18 mouse cellular contexts compared by ENCODE assay signal in genomic region chr17:3149541-3149940, GRCm38 (mm10). TPM values are rescaled to one million over a fixed set of nuclear protein-coding genes. Genes with fewer than 3 reads are reported as not detected.
DNase-seq lines count a peak whose midpoint lies in the region; ATAC-seq and TF ChIP-seq lines count a peak whose summit lies in the region.
"Had no signal": no experiment of that assay in that cellular context is flagged by ENCODE, and none has a peak within 500 bp of the region (broad histone marks: within the 10 kb centered on the region; RNA-seq: fewer than 3 reads in every experiment).

No protein-coding gene starts in this region.

- TF ChIP-seq CTCF in MEL (IDR thresholded peaks at IDR 0.05 in 2 of 3, conservative IDR thresholded peaks at IDR 0.05 in 1 of 3; ENCODE audit: control insufficient read depth in 1 of 3, insufficient read depth in 1 of 3, low read depth in 2 of 3, low read length in 3 of 3, poor library complexity in 1 of 3, severe bottlenecking in 1 of 3): no peak
- TF ChIP-seq CTCF in stomach, postnatal 0 days (IDR thresholded peaks at IDR 0.05; ENCODE audit: low read depth): no peak

- H3K9me3 ChIP-seq in MEL (replicated peaks; ENCODE audit: insufficient read depth, low read length): no peaks in the 10 kb centered on the region
- no peaks in the 10 kb centered on the region for H3K9me3 ChIP-seq in intestine, embryonic 16.5 days (ENCODE audit: control insufficient read depth, low read length)
- H3K9me3 ChIP-seq in kidney, embryonic 16.5 days (ENCODE audit: low read length): no peaks in the 10 kb centered on the region
- H3K9me3 ChIP-seq in liver, embryonic 13.5 days (replicated peaks): no peaks in the 10 kb centered on the region
- H3K9me3 ChIP-seq in stomach, postnatal 0 days (ENCODE audit: control insufficient read depth, low read length): no peaks in the 10 kb centered on the region
- H3K9me3 ChIP-seq: forebrain, embryonic 13.5 days; G1E; hindbrain, embryonic 12.5 days; limb, embryonic 13.5 days; midbrain, embryonic 13.5 days had no signal

- no peak for TF ChIP-seq RAD21 in MEL (IDR thresholded peaks at IDR 0.05; ENCODE audit: low read depth, low read length)

- peaks cover 7% of the 10 kb centered on the region; the same call in 1 of the 2 replicates for H3K79me2 ChIP-seq in MEL (ENCODE audit: control insufficient read depth, insufficient read depth, low read length, poor library complexity)

- no peak overlapping the region for H3K4me3 ChIP-seq in MEL (ENCODE audit: control insufficient read depth in 1 of 2, insufficient read depth in 1 of 2, low read depth in 2 of 2, low read length in 2 of 2)
- no peak overlapping the region for H3K4me3 ChIP-seq in intestine, embryonic 16.5 days (ENCODE audit: low read length)
- no peak overlapping the region for H3K4me3 ChIP-seq in kidney, embryonic 16.5 days (ENCODE audit: low read length)
- H3K4me3 ChIP-seq in liver, embryonic 13.5 days (replicated peaks): no peak overlapping the region
- no peak overlapping the region for H3K4me3 ChIP-seq in stomach, postnatal 0 days (ENCODE audit: low read depth, low read length)
- H3K4me3 ChIP-seq: forebrain, embryonic 13.5 days; hindbrain, embryonic 12.5 days; limb, embryonic 13.5 days; midbrain, embryonic 13.5 days had no signal

- peaks cover 3 to 7% of the 10 kb centered on the region in 2 experiments for H3K4me1 ChIP-seq in MEL (ENCODE audit: control insufficient read depth in 1 of 2, insufficient read depth in 2 of 2, low read length in 2 of 2)
- H3K4me1 ChIP-seq in intestine, embryonic 16.5 days (ENCODE audit: control insufficient read depth, insufficient read depth, low read length): 0 out of 2 replicates have a peak, but pooled peaks cover 2% of the 10 kb centered on the region
- H3K4me1 ChIP-seq in kidney, embryonic 16.5 days (ENCODE audit: insufficient read depth, low read length): 0 out of 2 replicates have a peak, but pooled peaks cover 4% of the 10 kb centered on the region
- peaks cover 13% of the 10 kb centered on the region for H3K4me1 ChIP-seq in liver, embryonic 13.5 days (replicated peaks)
- H3K4me1 ChIP-seq in stomach, postnatal 0 days (replicated peaks; ENCODE audit: control insufficient read depth, insufficient read depth): no peaks in the 10 kb centered on the region
- H3K4me1 ChIP-seq: hindbrain, embryonic 12.5 days; limb, embryonic 13.5 days; midbrain, embryonic 13.5 days had no signal

- no peak for TF ChIP-seq POLR2A in MEL (IDR thresholded peaks at IDR 0.05; ENCODE audit: control insufficient read depth in 1 of 2, insufficient read depth in 1 of 2, low read depth in 1 of 2, low read length in 2 of 2, poor library complexity in 1 of 2)

- H3K4me2 ChIP-seq in intestine, embryonic 16.5 days (ENCODE audit: low read depth, low read length): no peak overlapping the region
- H3K4me2 ChIP-seq in kidney, embryonic 16.5 days (replicated peaks; ENCODE audit: low read depth, low read length): no peak overlapping the region
- no peak overlapping the region for H3K4me2 ChIP-seq in liver, embryonic 13.5 days
- no peak overlapping the region for H3K4me2 ChIP-seq in stomach, postnatal 0 days (replicated peaks; ENCODE audit: low read depth)
- H3K4me2 ChIP-seq: forebrain, embryonic 13.5 days; hindbrain, embryonic 12.5 days; limb, embryonic 13.5 days; midbrain, embryonic 13.5 days had no signal

- ATAC-seq in intestine, embryonic 16.5 days: peak; percentile 90
- ATAC-seq in kidney, embryonic 16.5 days (ENCODE audit: low FRiP score, low TSS enrichment): peak; percentile 84; the same call in 1 of the 2 replicates
- ATAC-seq in liver, embryonic 13.5 days (ENCODE audit: low read depth): peak; percentile 71
- no peak for ATAC-seq in stomach, postnatal 0 days (ENCODE audit: low FRiP score, low TSS enrichment)
- ATAC-seq: forebrain, embryonic 13.5 days; midbrain, embryonic 13.5 days had no signal

- H3K27me3 ChIP-seq in MEL (ENCODE audit: control insufficient read depth in 1 of 2, insufficient read depth in 2 of 2, low read length in 2 of 2): no peaks in the 10 kb centered on the region
- H3K27me3 ChIP-seq in intestine, embryonic 16.5 days (replicated peaks; ENCODE audit: control insufficient read depth, insufficient read depth, low read length): no peaks in the 10 kb centered on the region
- H3K27me3 ChIP-seq in kidney, embryonic 16.5 days (ENCODE audit: insufficient read depth, low read length): no peaks in the 10 kb centered on the region
- H3K27me3 ChIP-seq in liver, embryonic 13.5 days: no peaks in the 10 kb centered on the region
- H3K27me3 ChIP-seq in stomach, postnatal 0 days (ENCODE audit: control insufficient read depth, insufficient read depth, low read length): no peaks in the 10 kb centered on the region
- H3K27me3 ChIP-seq: forebrain, embryonic 13.5 days; hindbrain, embryonic 12.5 days; limb, embryonic 13.5 days; midbrain, embryonic 13.5 days had no signal

- WGBS in intestine, embryonic 16.5 days: 55% methylated on average over 1 of the region's 1 CpGs
- WGBS in kidney, embryonic 16.5 days: 61% methylated on average over 1 of the region's 1 CpGs
- WGBS in liver, embryonic 13.5 days (ENCODE audit: insufficient replicate concordance): 11% methylated on average over 1 of the region's 1 CpGs
- whole genome bisulfite sequencing in stomach, postnatal 0 days: 50% methylated on average over 1 of the region's 1 CpGs

- H3K9ac ChIP-seq in MEL (ENCODE audit: control insufficient read depth, low read depth, low read length, poor library complexity, severe bottlenecking): no peak overlapping the region
- H3K9ac ChIP-seq in intestine, embryonic 16.5 days (ENCODE audit: low read depth, low read length): no peak overlapping the region
- no peak overlapping the region for H3K9ac ChIP-seq in kidney, embryonic 16.5 days (replicated peaks; ENCODE audit: low read length)
- H3K9ac ChIP-seq in liver, embryonic 13.5 days: no peak overlapping the region
- no peak overlapping the region for H3K9ac ChIP-seq in stomach, postnatal 0 days (ENCODE audit: low read length)
- H3K9ac ChIP-seq: forebrain, embryonic 13.5 days; hindbrain, embryonic 12.5 days; limb, embryonic 13.5 days; midbrain, embryonic 13.5 days had no signal

- DNase-seq in MEL (ENCODE audit: low read depth, low spot score): peak; percentile 62
- no peak for DNase-seq in liver, embryonic 13.5 days
- no peak for DNase-seq in stomach, postnatal 0 days (ENCODE audit: low spot score)
- DNase-seq in ovary, postnatal 10 days (ENCODE audit: low spot score): no peak
- DNase-seq in adrenal gland, postnatal 36 days: no peak
- no peak for DNase-seq in testis, postnatal 14 days (ENCODE audit: low spot score)
- DNase-seq: adrenal gland, postnatal 25 days; cerebellum, adult 9-11 months; lung, postnatal 14 days; right cerebral cortex, adult 18-20 months; spleen, adult 18-20 months had no signal

- peak; percentile 39 to 52; a peak in 3 of 4 replicates for TF ChIP-seq EP300 in MEL (IDR thresholded peaks at IDR 0.05; ENCODE audit: low read depth in 1 of 2, low read length in 2 of 2)
- TF ChIP-seq EP300 in stomach, postnatal 0 days (optimal IDR thresholded peaks at IDR 0.05): no peak

- H3K27ac ChIP-seq in MEL (ENCODE audit: control insufficient read depth, low read depth, low read length): no peak overlapping the region
- no peak overlapping the region for H3K27ac ChIP-seq in intestine, embryonic 16.5 days (ENCODE audit: low read length)
- no peak overlapping the region for H3K27ac ChIP-seq in kidney, embryonic 16.5 days (ENCODE audit: low read length)
- no peak overlapping the region for H3K27ac ChIP-seq in liver, embryonic 13.5 days
- H3K27ac ChIP-seq in stomach, postnatal 0 days (replicated peaks): no peak overlapping the region
- H3K27ac ChIP-seq: forebrain, embryonic 13.5 days; hindbrain, embryonic 12.5 days; limb, embryonic 13.5 days; midbrain, embryonic 13.5 days had no signal

- H3K36me3 ChIP-seq in MEL (ENCODE audit: control insufficient read depth in 1 of 2, insufficient read depth in 2 of 2, low read length in 2 of 2): peaks cover 16 to 30% of the 10 kb centered on the region in 2 experiments
- H3K36me3 ChIP-seq in intestine, embryonic 16.5 days (ENCODE audit: control insufficient read depth, insufficient read depth, low read length): peaks cover 3% of the 10 kb centered on the region; the same call in 1 of the 2 replicates
- 0 out of 2 replicates have a peak, but pooled peaks cover 9% of the 10 kb centered on the region for H3K36me3 ChIP-seq in kidney, embryonic 16.5 days (ENCODE audit: insufficient read depth, low read length)
- H3K36me3 ChIP-seq in liver, embryonic 13.5 days: peaks cover 34% of the 10 kb centered on the region
- H3K36me3 ChIP-seq in stomach, postnatal 0 days (ENCODE audit: control insufficient read depth, insufficient read depth, low read length): no peaks in the 10 kb centered on the region

TF ChIP-seq in MEL, 35 proteins besides CTCF, POLR2A, EP300 and RAD21 (continues in another document):
- TF ChIP-seq TAL1 (IDR thresholded peaks at IDR 0.05; ENCODE audit: low read length) (peak; percentile 56), TCF12 (IDR thresholded peaks at IDR 0.05; ENCODE audit: low read depth, low read length) (0 out of 2 replicates have a peak, but pooled peaks have one; percentile 18), GATA1 (IDR thresholded peaks at IDR 0.05; ENCODE audit: low read depth, low read length) (peak; percentile 44; the same call in 1 of the 2 replicates), CHD2 (IDR thresholded peaks at IDR 0.05; ENCODE audit: low read length) (no peak), MEF2A (IDR thresholded peaks at IDR 0.05; ENCODE audit: extremely low read depth, insufficient replicate concordance, low read depth, low read length, poor library complexity, severe bottlenecking) (no peak), NRF1 (IDR thresholded peaks at IDR 0.05; ENCODE audit: insufficient read depth, low read depth, low read length, poor library complexity, severe bottlenecking) (no peak), E2F4 (IDR thresholded peaks at IDR 0.05; ENCODE audit: borderline replicate concordance, low read depth, low read length) (no peak), MYC (IDR thresholded peaks at IDR 0.05; ENCODE audit: low read depth, low read length) (no peak), MXI1 (IDR thresholded peaks at IDR 0.05; ENCODE audit: low read depth, low read length) (no peak), SMC3 (IDR thresholded peaks at IDR 0.05; ENCODE audit: low read depth, low read length) (no peak), MAZ (IDR thresholded peaks at IDR 0.05; ENCODE audit: low read depth, low read length) (no peak), POLR2AphosphoS2 (IDR thresholded peaks at IDR 0.05; ENCODE audit: low read length) (no peak)

RNA-seq across cellular contexts. Expression of gene Scaf8, which starts 34.8 kb away (rescaled TPM):
- total RNA-seq in MEL (2012; rRNA removed): 14.4 and 14.8 TPM in 2 replicates
- 10 to 100 TPM in 1 of 2 experiments, not detected in 1; 24.6 TPM for polyA plus RNA-seq in MEL (2012; ENCODE audit: insufficient read depth in 1 of 2, insufficient read length in 2 of 2, low read depth in 1 of 2, low replicate concordance in 2 of 2, missing spikeins in 1 of 2)
- 12.8 and 14.4 TPM in 2 replicates for polyA plus RNA-seq in intestine, embryonic 16.5 days (2015; fragmentation: Nextera tagmentation; extraction: Ambion mirVana)
- 20.2 and 23.3 TPM in 2 replicates for polyA plus RNA-seq in kidney, embryonic 16.5 days (2015; fragmentation: Nextera tagmentation; extraction: Ambion mirVana)
- polyA plus RNA-seq in liver, embryonic 13.5 days (2015; fragmentation: Nextera tagmentation; extraction: Ambion mirVana): 7.7 and 9.7 TPM in 2 replicates
- 6.7 and 7.6 TPM in 2 replicates for polyA plus RNA-seq in stomach, postnatal 0 days (2015; fragmentation: Nextera tagmentation; extraction: Ambion mirVana)
- 10 to 100 TPM; 41.7 to 43.7 TPM for total RNA-seq in adrenal gland, postnatal 36 days (2021)
